Mouse (Mus musculus) C2C12 (cell line): ENCODE measurements around the gene Abcg5.

Experiments
- CEBPB ChIP-seq: IDR thresholded peaks from one replicate; pipeline ENCODE4 v1.6.1; 2011; ENCODE audit warnings: low read depth, mild to moderate bottlenecking, control low read depth, moderate library complexity
- CTCF ChIP-seq: IDR thresholded peaks from one replicate; pipeline ENCODE4 v1.5.1; 2011; ENCODE audit not compliant: control insufficient read depth, insufficient read depth, insufficient read length
- FOSL1 ChIP-seq: IDR thresholded peaks from one replicate; pipeline ENCODE4 v1.8.0; 2011; ENCODE audit warnings: mild to moderate bottlenecking, low read length; ENCODE audit not compliant: poor library complexity, insufficient read depth, severe bottlenecking
- MAX ChIP-seq: IDR thresholded peaks from one replicate; pipeline ENCODE4 v1.6.1; 2011; ENCODE audit warnings: mild to moderate bottlenecking, control low read depth
- MYOD1 ChIP-seq: IDR thresholded peaks from one replicate; pipeline ENCODE4 v1.6.1; 2011; ENCODE audit warnings: low read depth; ENCODE audit not compliant: control insufficient read depth, insufficient read length
- MYOG ChIP-seq: IDR thresholded peaks from one replicate; pipeline ENCODE4 v1.6.1; 2011; ENCODE audit not compliant: control insufficient read depth, insufficient read length; ENCODE audit errors: extremely low read depth
- USF1 ChIP-seq: IDR thresholded peaks from one replicate; pipeline ENCODE4 v1.6.1; 2011; ENCODE audit warnings: low read depth, mild to moderate bottlenecking, control low read depth, moderate library complexity

DNA sequence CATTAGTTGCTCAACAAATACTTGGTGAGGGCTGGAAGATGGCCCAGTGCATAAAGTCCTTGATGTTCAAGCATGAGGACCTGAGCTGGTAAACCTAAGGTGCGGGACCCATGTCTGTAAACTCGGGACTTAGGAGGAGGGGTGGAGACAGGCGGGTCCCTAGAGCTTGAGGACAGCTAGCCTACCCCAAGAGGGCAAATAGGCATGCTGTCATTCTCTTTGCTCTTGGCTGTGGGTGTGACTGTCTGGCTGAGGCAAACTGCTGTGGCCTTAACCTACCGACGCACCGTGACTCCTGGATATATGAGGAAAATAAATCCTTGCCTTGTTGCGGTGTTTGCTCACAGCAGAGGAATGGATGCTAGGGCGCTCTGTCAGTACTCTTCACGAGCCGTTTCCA, 55.1 kb downstream of the Abcg5 start:
- TF ChIP-seq CTCF (no peak), MAX (no peak), USF1 (no peak), CEBPB (no peak), FOSL1 (no peak), MYOD1 (no peak), MYOG (no peak)
